Mouse (Mus musculus): ENCODE data around the gene Dnajc19.
"Not testable (repeated sequence)": the region's sequence is repeated elsewhere in the genome, so short reads cannot be mapped to it uniquely, and the experiment has no call there.

Gene Dnajc19

DNA sequence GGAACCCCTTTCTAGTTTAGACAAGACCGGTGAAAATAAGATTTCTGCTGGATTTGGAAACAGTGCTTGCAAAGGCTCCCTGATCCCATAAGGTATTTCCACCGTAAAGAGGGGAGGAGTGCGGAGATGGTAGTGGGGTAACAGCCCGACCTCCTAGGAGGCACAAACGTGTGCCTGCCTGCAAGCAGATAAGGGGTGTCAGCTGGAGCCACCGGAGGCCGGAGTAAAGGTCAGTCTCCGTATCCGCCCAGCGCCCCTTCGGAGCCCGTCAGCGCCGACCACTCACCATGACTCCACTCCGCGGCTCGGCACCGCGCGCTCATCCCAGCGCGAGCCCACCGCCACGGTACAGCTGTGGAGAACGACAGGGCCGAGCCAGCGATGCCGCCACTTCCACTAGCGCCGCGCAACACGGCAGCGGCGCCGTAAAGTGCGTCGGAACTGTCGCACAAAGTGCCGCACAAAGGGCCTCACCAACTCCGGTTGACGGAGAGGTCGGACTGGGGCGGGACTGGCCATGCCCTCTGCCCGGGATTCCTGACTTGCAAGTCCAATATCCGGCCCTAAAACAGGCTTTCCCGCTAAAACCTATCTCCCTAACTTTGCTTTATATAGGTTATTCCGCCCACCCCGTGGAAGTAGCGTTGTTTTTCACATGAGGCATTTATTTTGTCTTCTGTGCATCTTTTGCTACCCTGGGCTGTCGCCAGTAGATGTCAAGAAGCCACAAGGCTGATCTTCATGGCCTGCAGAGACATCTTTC lies at the start of gene Dnajc19:
TSS of gene Dnajc19 (minus strand) at position 422 of the 763 bp plus-strand sequence.
- DNase-seq, result peak; percentile 80 to 92

DNA sequence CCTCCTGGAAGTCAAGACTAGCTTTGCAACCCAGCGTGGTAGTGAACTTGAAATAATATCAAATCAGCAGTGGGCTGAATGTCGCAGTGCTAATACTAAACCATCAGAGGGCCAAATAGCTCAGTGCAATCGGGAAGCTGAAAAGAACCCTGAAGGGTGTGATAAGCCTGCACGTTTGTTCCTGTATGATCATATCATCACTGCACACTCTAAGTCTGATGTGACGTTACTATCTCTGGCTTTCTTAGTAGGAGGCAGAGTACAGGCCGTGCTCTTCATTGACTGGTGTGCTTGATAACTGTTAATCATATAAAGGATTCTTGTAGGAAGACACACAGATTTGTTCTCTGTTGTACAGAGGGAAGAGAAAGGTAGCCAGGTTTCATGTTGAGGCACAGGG lies 48.8 kb upstream of the Dnajc19 start:
- DNase-seq, result no peak

DNA sequence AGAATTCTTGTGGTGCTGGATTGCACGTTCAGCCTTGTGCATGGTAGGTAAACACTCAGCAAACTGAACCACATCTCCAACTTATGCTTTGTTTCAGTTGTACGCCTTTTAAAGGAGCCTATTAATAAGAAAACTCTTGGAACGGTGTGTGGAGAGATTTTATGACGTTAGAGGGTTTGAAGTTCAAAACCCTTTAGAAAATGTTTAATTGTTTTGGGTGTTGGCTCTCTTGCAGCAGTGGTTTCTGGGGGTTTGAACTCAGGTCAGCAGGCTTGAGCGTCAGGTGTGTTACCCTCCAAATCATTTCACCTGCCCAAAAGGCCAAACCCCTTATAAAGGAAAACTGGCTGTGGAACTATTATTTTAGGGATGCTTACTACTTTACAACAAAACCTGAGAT lies 40.2 kb upstream of the Dnajc19 start:
- no peak for DNase-seq

DNA sequence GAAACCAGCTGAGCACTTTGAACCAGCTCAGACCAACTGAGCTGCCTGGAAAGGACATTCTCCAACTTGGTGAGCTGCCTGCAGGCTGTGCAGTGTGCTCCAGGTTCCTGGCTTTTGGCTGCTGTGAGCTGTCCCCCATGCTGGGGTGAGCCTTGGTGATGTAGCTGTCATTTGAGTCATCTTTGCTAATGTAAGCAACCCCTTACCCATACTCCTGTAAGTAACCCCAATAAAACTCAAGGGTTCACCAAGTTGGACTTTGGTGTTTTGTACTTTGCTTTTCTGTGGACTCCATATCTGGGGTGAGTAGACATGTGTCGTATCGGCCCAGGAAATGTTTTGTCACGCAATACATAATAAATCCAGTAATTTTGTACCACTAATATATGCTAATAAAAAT lies 39.7 kb upstream of the Dnajc19 start:
- DNase-seq, result no peak

DNA sequence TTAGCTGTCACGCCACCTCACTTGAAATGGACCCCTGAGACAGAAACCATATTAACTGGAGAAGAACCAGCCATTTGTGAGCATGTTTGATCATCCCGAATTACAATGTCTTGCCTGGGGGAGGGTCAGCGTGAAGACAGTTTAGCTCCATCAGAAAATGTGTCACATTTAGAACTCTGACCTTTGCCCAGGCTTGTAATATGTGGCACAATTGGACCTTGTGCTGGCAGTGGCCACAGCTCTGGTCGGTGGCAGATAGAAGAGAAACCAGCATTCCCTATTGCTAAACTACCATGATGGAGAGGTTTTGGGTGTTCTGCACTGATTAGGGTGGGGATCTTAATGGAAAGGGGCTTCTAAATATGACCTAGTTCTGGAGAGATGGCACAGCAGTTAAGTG lies 38.7 kb upstream of the Dnajc19 start:
- DNase-seq, result no peak

DNA sequence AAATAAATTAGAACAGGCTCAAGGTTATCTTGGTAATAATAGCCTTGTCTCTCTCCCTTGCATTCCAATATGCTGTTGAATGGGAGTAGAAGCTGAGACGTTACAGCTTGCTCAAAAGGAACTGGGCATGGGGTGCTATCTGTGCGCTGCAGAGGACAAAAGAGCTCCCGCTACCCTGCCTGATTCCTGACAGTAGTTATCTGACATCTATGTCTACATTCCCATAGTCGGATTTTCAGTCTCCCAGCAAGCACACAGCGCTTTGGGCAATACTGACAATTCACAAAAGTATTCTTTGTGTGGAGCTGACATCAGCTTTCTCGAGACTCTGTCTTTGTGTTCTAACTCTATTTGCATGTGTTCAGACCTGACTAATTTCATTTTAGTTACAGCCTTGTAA lies 34.7 kb upstream of the Dnajc19 start:
- DNase-seq, result no peak

DNA sequence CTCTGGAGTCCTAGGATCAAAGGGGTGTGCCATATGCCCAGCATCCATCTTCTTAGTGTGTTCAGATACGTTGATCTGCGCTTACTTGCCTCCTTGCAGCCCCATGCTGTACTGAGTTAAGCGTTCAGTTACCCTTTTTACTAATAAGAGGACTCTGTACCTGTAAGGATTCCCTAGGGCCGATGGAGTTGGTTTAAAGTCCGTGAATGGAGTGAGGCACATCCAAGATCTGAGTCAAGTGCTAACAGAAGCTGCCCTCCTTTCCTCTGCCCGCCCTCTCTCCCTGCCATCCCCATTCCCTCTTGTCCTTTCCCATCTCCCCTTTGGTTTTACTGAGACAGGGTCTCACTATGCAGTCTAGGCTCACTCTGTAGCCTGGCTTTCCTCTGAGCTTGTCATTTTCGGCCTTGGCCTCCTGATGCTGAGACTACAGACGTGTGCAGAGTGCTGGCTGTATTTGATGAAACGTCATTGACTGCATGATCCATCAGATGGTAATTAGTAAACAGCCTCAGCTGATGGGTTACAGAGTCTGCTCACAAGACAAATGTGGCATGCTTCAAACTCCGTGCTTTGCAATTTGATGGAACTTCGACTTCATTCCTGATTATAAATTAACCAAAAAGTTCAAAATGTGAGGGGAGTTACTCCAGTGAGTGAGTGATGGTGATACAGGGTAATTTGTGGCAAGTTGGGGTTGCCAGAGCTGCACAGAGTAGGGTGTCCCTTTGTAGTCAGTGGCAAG lies 31.0 kb upstream of the Dnajc19 start:
- no peak for DNase-seq

DNA sequence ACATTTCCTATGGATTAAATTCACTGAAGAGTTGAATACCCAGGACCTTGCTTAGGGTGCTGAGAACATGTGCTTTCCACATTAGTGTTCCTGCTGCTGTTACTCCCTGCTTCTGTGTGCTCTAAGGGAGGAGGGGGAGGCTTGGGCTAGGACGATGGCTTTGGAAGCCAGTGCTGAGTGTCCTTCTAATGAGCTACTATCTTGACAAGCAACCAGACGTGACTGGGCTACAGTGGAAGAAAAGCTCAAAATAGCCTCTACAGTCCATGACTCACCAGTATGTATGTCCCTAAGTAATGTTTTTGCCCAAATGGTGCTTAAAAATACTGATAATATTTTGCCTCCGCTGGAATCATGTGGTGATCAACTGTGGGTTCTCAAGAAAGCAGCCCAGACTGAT lies 26.5 kb upstream of the Dnajc19 start:
- DNase-seq, result no peak

DNA sequence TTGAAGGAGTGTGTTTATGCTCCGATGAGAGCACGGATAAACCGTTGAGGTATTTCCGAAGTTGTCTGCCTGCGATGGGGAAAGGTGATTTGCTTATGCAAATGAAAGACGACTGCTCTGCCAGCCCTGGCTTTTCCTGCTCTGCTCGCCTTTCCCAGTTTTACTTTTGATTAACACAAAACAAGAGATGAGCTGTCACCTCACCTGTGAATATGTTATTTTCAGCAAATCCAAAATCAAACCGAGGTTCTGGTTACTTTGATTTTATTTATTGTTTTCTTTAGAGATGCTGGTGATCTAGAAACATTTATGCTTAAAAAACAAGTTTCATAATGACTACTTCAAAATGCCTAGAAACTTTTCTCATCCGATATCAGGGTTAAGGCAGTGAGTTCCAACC lies 25.3 kb upstream of the Dnajc19 start:
- DNase-seq, result no peak

DNA sequence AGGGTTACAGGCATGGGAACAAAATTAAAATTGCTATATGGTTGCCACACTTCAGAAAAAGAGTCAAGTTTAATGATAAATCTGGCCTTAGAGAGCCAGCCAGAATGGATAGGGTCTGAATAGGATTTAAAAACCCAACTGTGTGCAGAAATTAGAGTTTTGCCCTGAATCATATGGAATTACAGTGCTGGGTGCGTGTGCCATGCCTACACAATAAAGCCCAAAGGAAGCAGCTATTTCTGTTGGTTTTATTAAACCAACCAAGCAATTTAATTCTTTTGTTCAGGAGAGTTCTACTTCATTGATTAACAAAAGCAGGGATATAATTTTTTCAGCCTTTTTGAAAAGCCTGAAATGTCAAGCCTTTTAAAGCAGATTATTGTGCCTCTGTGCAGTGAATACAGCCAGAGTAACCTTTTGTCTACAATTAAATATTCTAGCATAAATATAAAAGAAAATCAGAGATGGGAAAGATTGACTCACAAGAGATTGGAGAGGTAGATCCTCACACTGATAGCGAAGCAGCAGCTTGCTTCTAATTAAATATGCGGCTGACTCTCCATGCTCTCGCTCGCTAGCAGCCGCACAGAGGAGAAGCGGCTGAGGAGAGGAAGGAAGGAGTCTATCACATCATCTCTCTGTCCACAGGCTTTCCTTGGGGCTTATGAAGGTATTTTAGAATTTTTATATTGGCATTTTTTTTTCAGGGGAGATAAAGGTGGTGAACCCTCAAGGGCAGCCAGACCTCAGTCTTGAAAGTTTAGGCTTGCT lies 23.0 kb upstream of the Dnajc19 start:
- DNase-seq, result no peak

DNA sequence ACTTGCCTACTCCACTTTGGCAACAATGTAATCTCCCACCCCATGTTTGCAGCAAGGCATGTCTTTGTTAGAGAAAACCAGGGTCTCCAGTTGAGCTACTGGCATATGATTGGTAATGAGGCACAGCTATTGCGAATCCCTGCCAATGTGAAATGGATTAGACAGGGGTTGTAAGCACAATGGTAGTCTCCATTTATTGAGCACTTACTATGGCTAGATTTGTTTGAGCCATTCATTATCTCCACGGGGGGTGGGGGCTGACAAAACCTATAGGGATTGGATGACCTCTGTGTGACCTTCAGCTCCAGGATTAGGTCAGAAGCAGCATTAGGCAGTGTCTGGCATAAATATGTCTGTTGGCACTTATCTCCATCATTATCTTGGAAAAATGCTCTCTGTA lies 21.8 kb upstream of the Dnajc19 start:
- no peak for DNase-seq

DNA sequence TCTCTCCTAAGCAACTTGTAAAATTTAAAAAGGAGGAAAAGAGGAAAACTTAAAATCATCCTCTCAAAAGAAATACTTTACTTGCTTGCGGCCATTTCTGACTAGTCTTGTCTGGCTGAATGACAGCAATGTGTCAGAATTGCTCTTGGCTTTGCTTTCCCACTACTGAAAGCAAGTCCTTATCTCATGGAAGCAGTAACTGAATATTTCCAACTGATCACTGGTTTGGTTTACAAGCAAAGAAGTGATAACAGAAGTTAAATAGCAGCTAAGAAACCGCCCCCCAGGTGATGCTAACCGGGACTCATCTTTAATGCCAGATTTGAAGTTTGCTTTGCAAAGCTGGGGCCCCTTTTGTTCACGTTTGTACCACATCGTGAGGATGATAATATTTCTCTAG lies 2.5 kb upstream of the Dnajc19 start:
- DNase-seq, result no peak

DNA sequence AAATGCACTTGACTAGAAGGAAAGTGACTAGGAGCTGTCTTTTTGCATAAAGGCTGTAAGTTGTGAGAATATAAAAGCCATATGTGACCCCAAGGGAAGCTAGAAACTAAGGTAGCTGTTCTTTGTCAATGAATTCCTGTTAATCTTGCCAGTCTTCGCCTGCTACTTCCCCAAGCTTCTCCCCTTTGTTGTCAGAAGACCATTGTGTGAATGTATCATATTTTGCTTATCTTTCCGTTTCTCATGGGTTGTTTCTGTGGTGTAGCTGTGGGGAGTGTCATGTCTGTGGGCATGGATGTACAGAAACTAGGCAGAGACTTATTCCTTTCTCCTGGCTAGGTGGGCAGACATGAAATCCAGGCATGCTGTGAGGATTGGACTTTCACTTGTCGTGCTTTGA lies 808 bp upstream of the Dnajc19 start:
- DNase-seq, result no peak

DNA sequence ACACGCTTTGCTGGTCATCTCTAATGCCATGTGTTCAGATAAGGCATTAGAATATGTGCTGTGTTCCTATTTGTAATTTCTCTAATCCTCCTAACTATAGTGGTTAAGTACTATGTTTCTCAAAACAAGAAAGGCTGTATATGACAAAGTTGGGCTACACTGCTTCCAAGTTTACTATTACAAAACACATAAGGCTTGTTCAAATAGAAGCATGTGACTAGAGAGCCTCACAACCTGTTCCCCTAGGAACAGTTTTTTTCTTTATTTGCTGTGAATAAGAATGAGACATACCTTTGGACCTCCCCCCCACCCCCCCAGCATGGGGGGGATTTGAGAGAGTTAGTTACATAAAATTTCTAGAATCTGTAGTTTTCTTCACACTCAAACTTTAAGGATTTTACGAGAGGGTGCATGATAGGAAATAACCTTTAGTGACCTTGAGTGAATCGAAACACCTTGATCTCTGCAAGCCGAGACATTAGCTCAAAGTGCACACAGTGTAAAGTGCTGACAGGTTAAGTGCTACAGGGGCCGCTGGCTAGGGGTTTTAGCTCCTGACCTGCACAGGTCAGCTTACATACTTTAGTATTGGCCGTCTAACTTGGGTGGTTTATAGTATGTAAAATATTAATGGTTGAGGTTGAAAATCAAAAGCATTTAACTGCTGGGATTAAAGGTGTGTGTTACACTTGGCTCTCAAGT lies 4.9 kb downstream of the Dnajc19 start:
- no peak for DNase-seq

DNA sequence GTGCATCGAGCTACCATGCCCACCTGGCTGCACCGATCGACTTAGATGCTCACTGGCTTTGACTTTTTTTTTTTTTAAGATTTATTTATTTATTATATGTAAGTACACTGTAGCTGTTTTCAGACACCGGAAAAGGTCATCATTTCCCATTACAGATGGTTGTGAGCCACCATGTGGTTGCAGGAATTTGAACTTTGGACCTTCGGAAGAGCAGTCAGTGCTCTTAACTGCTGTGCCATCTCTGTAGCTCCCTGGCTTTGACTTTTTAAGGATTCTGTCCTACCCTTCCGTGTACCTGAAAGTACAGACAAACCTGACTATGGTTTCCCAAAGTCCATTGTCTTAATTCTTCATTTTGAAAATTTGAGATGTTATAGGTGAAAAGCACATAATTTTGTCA lies 8.4 kb downstream of the Dnajc19 start:
- no peak for DNase-seq

DNA sequence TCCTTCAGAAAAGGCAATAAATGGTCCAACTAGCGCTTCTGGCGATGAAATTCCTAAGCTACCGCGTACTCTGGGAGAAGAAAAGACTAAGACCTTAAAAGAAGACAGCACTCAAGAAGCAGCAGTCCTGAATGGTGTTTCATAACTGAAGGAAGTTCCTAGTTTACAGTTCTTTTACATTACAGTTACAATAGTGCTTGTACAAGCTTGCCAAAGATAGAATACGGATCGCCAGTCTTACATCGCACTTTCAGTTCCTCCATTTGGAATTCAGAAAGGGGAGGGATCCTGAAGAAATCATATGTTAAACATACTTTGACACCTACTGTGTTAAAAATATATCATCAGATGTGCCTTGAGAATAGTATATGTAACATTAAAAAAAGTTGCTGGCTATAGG lies 12.2 kb downstream of the Dnajc19 start:
- DNase-seq, result not testable (repeated sequence)

DNA sequence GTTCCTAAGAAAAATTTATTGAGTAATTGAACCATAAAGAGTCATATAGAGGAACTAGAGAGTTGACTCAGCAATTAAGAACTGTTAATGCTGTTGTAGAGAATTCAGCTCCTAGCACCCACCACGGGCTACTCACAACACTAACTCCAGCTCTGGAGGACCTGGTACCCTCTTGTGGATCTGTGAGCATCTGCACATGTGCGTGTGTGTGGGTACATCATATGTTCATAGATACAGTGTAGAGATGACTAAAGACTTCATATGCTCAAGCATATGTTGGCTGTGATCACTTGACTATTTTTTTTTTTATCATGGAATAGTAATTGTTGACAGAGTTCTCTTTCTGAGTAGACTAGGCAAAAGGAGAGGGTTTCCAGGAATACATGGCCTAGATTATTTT lies 18.8 kb downstream of the Dnajc19 start:
- no peak for DNase-seq

DNA sequence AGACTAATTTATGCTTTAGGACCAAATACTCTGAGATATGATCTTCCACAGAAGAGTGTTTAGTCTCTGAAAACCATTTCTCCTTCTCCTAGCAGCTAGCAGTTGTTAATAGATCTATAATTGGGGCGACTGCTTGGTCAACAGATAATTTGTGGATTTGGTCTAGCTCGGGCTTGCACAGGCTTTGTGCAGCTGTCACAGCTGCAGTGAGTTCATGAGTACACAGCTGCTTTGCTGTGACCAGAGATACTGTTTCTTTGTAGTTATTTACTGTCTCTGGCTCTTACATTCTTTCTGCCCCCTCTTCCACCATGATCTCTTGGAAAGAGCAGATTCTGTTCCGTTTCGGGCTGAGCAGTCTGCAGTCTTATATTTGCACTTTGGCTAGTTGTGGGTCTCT lies 39.1 kb downstream of the Dnajc19 start:
- DNase-seq, result no peak

DNA sequence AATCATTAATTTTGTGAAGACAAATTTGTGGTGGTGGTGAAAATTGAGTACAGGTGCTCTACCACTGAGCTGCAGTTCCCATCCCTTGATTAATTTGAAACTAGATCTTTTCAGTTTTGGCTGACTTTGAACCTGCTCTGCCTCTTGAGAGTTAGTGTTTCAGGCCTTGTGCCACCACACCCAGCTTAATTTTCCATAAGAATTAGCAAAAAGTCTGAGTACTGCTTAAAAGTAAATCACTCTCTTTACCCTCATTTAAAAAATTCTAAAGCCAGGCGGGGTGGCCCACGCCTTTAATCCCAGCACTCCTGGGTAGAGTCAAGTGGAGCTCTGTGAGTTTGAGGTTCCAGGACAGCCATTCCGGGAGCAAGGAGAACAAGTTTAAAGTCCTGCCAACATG lies 45.4 kb downstream of the Dnajc19 start:
- no peak for DNase-seq

DNA sequence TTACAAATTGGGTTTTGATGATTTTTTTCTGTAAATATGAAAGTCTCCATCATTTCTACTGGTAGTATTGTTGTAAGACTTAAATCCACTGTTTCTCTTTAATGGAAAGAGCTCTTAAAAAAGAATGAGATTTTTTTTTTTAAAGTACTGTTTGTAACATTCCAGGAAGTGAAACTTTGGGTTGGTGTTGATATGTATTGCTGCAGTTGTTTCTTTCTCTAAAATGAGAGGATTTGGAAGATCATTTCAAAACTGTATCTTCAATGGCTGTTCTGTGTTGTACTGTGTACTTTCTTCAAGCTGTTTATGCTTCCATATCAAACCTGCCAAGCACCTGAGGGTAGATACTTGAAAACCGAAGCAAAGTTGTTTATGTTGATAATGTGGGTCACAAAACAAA lies 46.3 kb downstream of the Dnajc19 start:
- no peak for DNase-seq

DNA sequence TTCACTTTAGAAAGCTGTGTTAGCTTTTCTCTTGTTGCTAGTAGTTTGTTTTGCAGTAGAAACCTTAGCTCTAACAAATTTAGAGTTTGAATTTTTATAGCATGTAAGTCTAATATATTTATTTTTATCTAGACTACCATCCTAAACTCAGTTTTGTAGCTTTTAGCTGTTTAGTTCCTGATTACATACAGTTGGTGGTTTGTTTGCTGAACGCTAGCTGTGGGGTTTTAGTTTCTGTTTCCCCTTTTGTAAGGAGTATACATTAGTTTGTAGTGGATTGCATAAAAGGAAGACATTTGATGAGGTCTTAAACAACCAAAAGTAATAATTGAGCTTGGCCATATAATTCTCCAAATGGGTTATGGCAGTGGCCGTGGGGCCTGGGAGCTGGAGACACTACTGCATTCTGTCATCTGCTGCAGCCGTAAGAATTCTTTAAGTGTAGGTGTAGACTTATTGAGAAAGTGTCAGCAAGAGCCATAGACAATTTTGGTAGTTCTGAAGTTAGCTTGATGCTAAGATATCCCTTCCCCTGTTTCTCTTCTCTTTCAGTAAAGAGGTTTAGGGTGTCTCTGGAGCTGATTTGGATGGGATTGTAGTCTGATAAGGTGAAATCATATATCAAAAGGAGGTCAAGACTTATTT lies 47.3 kb downstream of the Dnajc19 start:
- no peak for DNase-seq

DNA sequence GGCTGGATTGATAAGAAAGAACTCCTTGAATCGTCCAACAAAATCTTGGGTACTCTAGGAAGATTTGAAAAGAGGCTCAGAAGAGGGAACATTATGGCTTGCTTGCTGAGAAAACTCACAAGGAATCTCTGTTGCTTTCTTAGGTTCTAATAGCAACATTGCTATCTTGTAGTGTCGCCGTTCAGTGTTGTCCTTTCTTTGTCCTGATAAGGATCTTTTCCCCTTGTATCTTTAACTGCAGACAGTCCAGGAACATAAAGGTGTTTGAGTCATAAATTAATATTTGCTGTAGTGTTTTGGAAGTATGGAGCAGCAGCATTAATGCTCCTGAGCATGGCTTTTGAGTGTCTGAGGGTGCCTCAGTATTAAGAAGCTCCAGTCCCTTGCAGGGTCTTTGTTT lies 50.5 kb downstream of the Dnajc19 start:
- DNase-seq, result no peak

DNA sequence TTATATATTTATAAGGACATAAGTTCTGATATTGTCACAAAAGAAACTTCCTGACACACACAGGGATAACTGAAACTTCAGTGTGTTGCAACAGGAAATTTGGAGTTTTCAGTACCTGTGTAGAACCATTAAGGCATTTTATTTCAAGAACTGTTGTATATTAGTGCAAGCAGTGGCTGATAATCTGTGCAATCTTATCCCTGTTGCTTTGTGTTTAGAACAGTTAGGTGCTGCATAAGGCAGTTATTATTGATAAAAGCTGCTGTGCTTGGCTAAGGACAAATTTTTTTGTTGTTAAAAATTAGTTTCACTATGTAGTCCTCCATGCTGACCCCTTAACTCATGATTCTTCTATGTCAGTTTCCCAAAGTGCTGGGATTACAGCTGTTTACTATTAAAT lies 52.2 kb downstream of the Dnajc19 start:
- DNase-seq, result no peak

Data from spleen, adult 18-20 months (tissue).